Mouse (Mus musculus): ENCODE results near the gene Necap2. TPM values are rescaled to one million over a fixed set of nuclear protein-coding genes. Genes with fewer than 3 reads are reported as not detected.

The Necap2 gene
- polyA plus RNA-seq, 1 experiment, result 105 TPM

GRCm38 (mm10) chr4:141030541-141031206 lies 47.5 kb downstream of the Necap2 start:
- H3K36me3 ChIP-seq (ENCODE audit: control insufficient read depth, insufficient read depth, low read length), result no peaks in the 10 kb centered on the region
- H3K4me1 ChIP-seq (replicated peaks; ENCODE audit: control insufficient read depth, insufficient read depth, low read length), result no peaks in the 10 kb centered on the region
- 95% methylated on average over 18 of the region's 18 CpGs for WGBS
- H3K4me3 ChIP-seq (ENCODE audit: control insufficient read depth, insufficient read depth, low read length), result no peak overlapping the region
- DNase-seq, result no peak
- H3K27ac ChIP-seq (ENCODE audit: control insufficient read depth, insufficient read depth, low read length), result no peak overlapping the region
- TF ChIP-seq POLR2A (IDR thresholded peaks at IDR 0.05; ENCODE audit: control insufficient read depth, extremely low read depth, insufficient read depth, low read length, poor library complexity) (no peak), CTCF (IDR thresholded peaks at IDR 0.05; ENCODE audit: borderline replicate concordance, control insufficient read depth, extremely low read depth, insufficient read depth, low read length, poor library complexity) (no peak)
- H3K27me3 ChIP-seq (ENCODE audit: control insufficient read depth, insufficient read depth, low read length), result no peaks in the 10 kb centered on the region

- no peak overlapping the region for H3K27ac ChIP-seq (ENCODE audit: control insufficient read depth, insufficient read depth, low read length)
- H3K27me3 ChIP-seq (ENCODE audit: control insufficient read depth, insufficient read depth, low read length), result no peaks in the 10 kb centered on the region
- TF ChIP-seq CTCF (IDR thresholded peaks at IDR 0.05; ENCODE audit: borderline replicate concordance, control insufficient read depth, extremely low read depth, insufficient read depth, low read length, poor library complexity) (no peak), POLR2A (IDR thresholded peaks at IDR 0.05; ENCODE audit: control insufficient read depth, extremely low read depth, insufficient read depth, low read length, poor library complexity) (no peak)
- no peak overlapping the region for H3K4me3 ChIP-seq (ENCODE audit: control insufficient read depth, insufficient read depth, low read length)
- 97% methylated on average over 27 of the region's 27 CpGs for WGBS
- no peak for DNase-seq
- no peaks in the 10 kb centered on the region for H3K4me1 ChIP-seq (replicated peaks; ENCODE audit: control insufficient read depth, insufficient read depth, low read length)
- no peaks in the 10 kb centered on the region for H3K36me3 ChIP-seq (ENCODE audit: control insufficient read depth, insufficient read depth, low read length)
Observed at GRCm38 (mm10) chr4:141024992-141025391, 53.2 kb downstream of the Necap2 start.

- H3K36me3 ChIP-seq (ENCODE audit: control insufficient read depth, insufficient read depth, low read length), result no peaks in the 10 kb centered on the region
- no peak overlapping the region for H3K4me3 ChIP-seq (ENCODE audit: control insufficient read depth, insufficient read depth, low read length)
- whole genome bisulfite sequencing, result 84% methylated on average over 9 of the region's 9 CpGs
- TF ChIP-seq POLR2A (IDR thresholded peaks at IDR 0.05; ENCODE audit: control insufficient read depth, extremely low read depth, insufficient read depth, low read length, poor library complexity) (no peak), CTCF (IDR thresholded peaks at IDR 0.05; ENCODE audit: borderline replicate concordance, control insufficient read depth, extremely low read depth, insufficient read depth, low read length, poor library complexity) (no peak)
- no peak overlapping the region for H3K27ac ChIP-seq (ENCODE audit: control insufficient read depth, insufficient read depth, low read length)
- H3K27me3 ChIP-seq (ENCODE audit: control insufficient read depth, insufficient read depth, low read length), result no peaks in the 10 kb centered on the region; the same call in 1 of the 2 replicates
- H3K4me1 ChIP-seq (replicated peaks; ENCODE audit: control insufficient read depth, insufficient read depth, low read length), result no peaks in the 10 kb centered on the region
- DNase-seq, result no peak
Observed at GRCm38 (mm10) chr4:141024052-141024451, 54.1 kb downstream of the Necap2 start.

GRCm38 (mm10) chr4:141021614-141021929 lies 56.6 kb downstream of the Necap2 start:
- Histone ChIP-seq H3K27me3 (ENCODE audit: control insufficient read depth, insufficient read depth, low read length) (no peaks in the 10 kb centered on the region; the same call in 1 of the 2 replicates), H3K4me1 (replicated peaks; ENCODE audit: control insufficient read depth, insufficient read depth, low read length) (no peaks in the 10 kb centered on the region), H3K36me3 (ENCODE audit: control insufficient read depth, insufficient read depth, low read length) (no peaks in the 10 kb centered on the region), H3K4me3 (ENCODE audit: control insufficient read depth, insufficient read depth, low read length) (no peak overlapping the region), H3K27ac (ENCODE audit: control insufficient read depth, insufficient read depth, low read length) (no peak overlapping the region)
- WGBS, result 89% methylated on average over 11 of the region's 11 CpGs
- TF ChIP-seq POLR2A (IDR thresholded peaks at IDR 0.05; ENCODE audit: control insufficient read depth, extremely low read depth, insufficient read depth, low read length, poor library complexity) (no peak), CTCF (IDR thresholded peaks at IDR 0.05; ENCODE audit: borderline replicate concordance, control insufficient read depth, extremely low read depth, insufficient read depth, low read length, poor library complexity) (no peak)
- DNase-seq, result no peak

GRCm38 (mm10) chr4:141020811-141021613 lies 57.1 kb downstream of the Necap2 start:
- Histone ChIP-seq H3K27me3 (ENCODE audit: control insufficient read depth, insufficient read depth, low read length) (no peaks in the 10 kb centered on the region; the same call in 1 of the 2 replicates), H3K27ac (ENCODE audit: control insufficient read depth, insufficient read depth, low read length) (no peak overlapping the region), H3K4me1 (replicated peaks; ENCODE audit: control insufficient read depth, insufficient read depth, low read length) (no peaks in the 10 kb centered on the region), H3K36me3 (ENCODE audit: control insufficient read depth, insufficient read depth, low read length) (no peaks in the 10 kb centered on the region), H3K4me3 (ENCODE audit: control insufficient read depth, insufficient read depth, low read length) (no peak overlapping the region)
- TF ChIP-seq CTCF (IDR thresholded peaks at IDR 0.05; ENCODE audit: borderline replicate concordance, control insufficient read depth, extremely low read depth, insufficient read depth, low read length, poor library complexity) (no peak), POLR2A (IDR thresholded peaks at IDR 0.05; ENCODE audit: control insufficient read depth, extremely low read depth, insufficient read depth, low read length, poor library complexity) (no peak)
- no peak for DNase-seq
- 87% methylated on average over 14 of the region's 14 CpGs for WGBS

GRCm38 (mm10) chr4:141020220-141020619 lies 57.9 kb downstream of the Necap2 start:
- no peak overlapping the region for H3K27ac ChIP-seq (ENCODE audit: control insufficient read depth, insufficient read depth, low read length)
- H3K4me3 ChIP-seq (ENCODE audit: control insufficient read depth, insufficient read depth, low read length), result no peak overlapping the region
- 97% methylated on average over 17 of the region's 17 CpGs for WGBS
- no peaks in the 10 kb centered on the region for H3K36me3 ChIP-seq (ENCODE audit: control insufficient read depth, insufficient read depth, low read length)
- no peak for DNase-seq
- H3K4me1 ChIP-seq (replicated peaks; ENCODE audit: control insufficient read depth, insufficient read depth, low read length), result no peaks in the 10 kb centered on the region
- H3K27me3 ChIP-seq (ENCODE audit: control insufficient read depth, insufficient read depth, low read length), result no peaks in the 10 kb centered on the region; the same call in 1 of the 2 replicates
- TF ChIP-seq CTCF (IDR thresholded peaks at IDR 0.05; ENCODE audit: borderline replicate concordance, control insufficient read depth, extremely low read depth, insufficient read depth, low read length, poor library complexity) (no peak), POLR2A (IDR thresholded peaks at IDR 0.05; ENCODE audit: control insufficient read depth, extremely low read depth, insufficient read depth, low read length, poor library complexity) (no peak)
